Mouse (Mus musculus) intestine, postnatal 0 days (tissue): Measurements from ENCODE around the gene Vmn1r188. TPM values are rescaled to one million over a fixed set of nuclear protein-coding genes. Genes with fewer than 3 reads are reported as not detected.

Experiments used
- ATAC-seq: fragments of 200-750 bp; cut with Nextera tagmentation; 2 replicates; pipeline ENCODE4 v1.8.0; 2017; ENCODE audit warnings: mild to moderate bottlenecking, moderate TSS enrichment, moderate library complexity
- H3K27ac ChIP-seq: fragments of 300-500 bp; sonication (generic); 2 replicates; pipeline ENCODE4 v1.5.1; 2014; ENCODE audit warnings: mild to moderate bottlenecking, low read depth, low read length, moderate library complexity
- H3K27me3 ChIP-seq: fragments of 300-500 bp; sonication (generic); replicated peaks from 2 replicates; pipeline ENCODE4 v1.6.1; 2014; ENCODE audit warnings: low read length, mixed read lengths; ENCODE audit not compliant: control insufficient read depth, insufficient read depth
- H3K36me3 ChIP-seq: fragments of 300-500 bp; sonication (generic); 2 replicates; pipeline ENCODE4 v1.6.1; 2014; ENCODE audit warnings: mild to moderate bottlenecking, moderate library complexity; ENCODE audit not compliant: control insufficient read depth, insufficient read depth
- H3K4me1 ChIP-seq: fragments of 300-500 bp; sonication (generic); replicated peaks from 2 replicates; pipeline ENCODE4 v1.6.1; 2014; ENCODE audit warnings: antibody characterized with exemption, low read length, mixed read lengths; ENCODE audit not compliant: control insufficient read depth, insufficient read depth
- H3K4me2 ChIP-seq: fragments of 300-500 bp; sonication (generic); replicated peaks from 2 replicates; pipeline ENCODE4 v1.6.1; 2014; ENCODE audit warnings: low read depth, mild to moderate bottlenecking, moderate library complexity
- H3K4me3 ChIP-seq: fragments of 300-500 bp; sonication (generic); 2 replicates; pipeline ENCODE4 v1.5.1; 2014; ENCODE audit warnings: low read depth, low read length
- H3K9ac ChIP-seq: fragments of 300-500 bp; sonication (generic); 2 replicates; pipeline ENCODE4 v1.6.1; 2014; ENCODE audit warnings: mild to moderate bottlenecking, low read depth, low read length
- H3K9me3 ChIP-seq: fragments of 300-500 bp; sonication (generic); 2 replicates; pipeline ENCODE4 v1.6.1; 2016; ENCODE audit warnings: mixed run types; ENCODE audit not compliant: control insufficient read depth
- CTCF ChIP-seq: sonication (generic); IDR thresholded peaks from 2 replicates; pipeline ENCODE4 v1.5.1; 2016; ENCODE audit warnings: low read depth, mild to moderate bottlenecking, control low read depth, antibody characterized with exemption, moderate library complexity
- WGBS: fragments of 180-500 bp; shearing (Covaris S2); extraction: QIAGEN DNeasy Blood & Tissue Kit; methylation state at CpG from one replicate; pipeline ENCODE4 v1.1.7; 2014; 5-methylcytosine and 5-hydroxymethylcytosine counted together
- polyA plus RNA-seq: library from polyadenylated mRNA; unstranded; fragments of >200 nt; fragmentation: Nextera tagmentation; extraction: Ambion mirVana; gene quantifications from 2 replicates; pipeline ENCODE4 v1.2.1, GENCODE M21; 2015

The Vmn1r188 gene
- polyA plus RNA-seq, 1 experiment from 2014 or later = not detected

GRCm38 (mm10) chr13:22043503-22044431, 40.5 kb upstream of the Vmn1r188 start:
- peak; percentile 7; the same call in 1 of the 2 replicates for ATAC-seq
- no peaks in the 10 kb centered on the region for H3K36me3 ChIP-seq
- no peaks in the 10 kb centered on the region for H3K9me3 ChIP-seq
- peak overlapping the region; percentile 70 for H3K4me2 ChIP-seq
- H3K4me1 ChIP-seq = 0 out of 2 replicates have a peak, but pooled peaks cover 5% of the 10 kb centered on the region
- WGBS = under 1% methylated on average over 10 of the region's 14 CpGs
- peak overlapping the region; percentile 37; the same call in 1 of the 2 replicates for H3K9ac ChIP-seq
- H3K27me3 ChIP-seq = no peaks in the 10 kb centered on the region
- H3K27ac ChIP-seq = peak overlapping the region; percentile 57; the same call in 1 of the 2 replicates
- TF ChIP-seq CTCF = peak; percentile 78
- peak overlapping the region; percentile 29 for H3K4me3 ChIP-seq

GRCm38 (mm10) chr13:22044432-22045155, 39.6 kb upstream of the Vmn1r188 start:
- Histone ChIP-seq H3K36me3 (no peaks in the 10 kb centered on the region), H3K4me2 (0 out of 2 replicates have a peak overlapping the region, but pooled peaks have one; percentile 70), H3K27me3 (no peaks in the 10 kb centered on the region), H3K9me3 (no peaks in the 10 kb centered on the region), H3K4me3 (no peak overlapping the region), H3K4me1 (0 out of 2 replicates have a peak, but pooled peaks cover 5% of the 10 kb centered on the region), H3K9ac (no peak overlapping the region), H3K27ac (no peak overlapping the region)
- no peak for ATAC-seq
- WGBS = 90% methylated on average over 6 of the region's 6 CpGs
- TF ChIP-seq CTCF = no peak

DNA sequence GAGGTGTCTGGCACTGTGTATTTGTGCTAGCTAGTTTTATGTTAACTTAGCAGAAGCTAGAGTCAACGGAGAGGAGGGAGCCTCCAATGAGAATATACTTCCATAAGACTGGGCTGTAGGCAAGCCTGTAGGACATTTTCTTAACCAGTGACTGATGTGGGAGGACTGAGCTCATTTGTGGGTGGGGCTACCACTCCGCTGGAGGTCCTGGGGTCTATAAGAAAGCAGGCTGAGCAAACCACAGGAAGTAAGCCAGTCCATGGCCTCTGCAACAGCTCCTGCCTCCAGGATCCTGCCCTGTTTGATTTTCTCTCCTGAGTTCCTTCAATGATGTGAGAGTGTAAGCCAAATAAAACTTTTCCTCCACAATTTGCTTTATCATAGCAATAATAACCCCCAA, 38.9 kb upstream of the Vmn1r188 start:
- H3K9me3 ChIP-seq = no peaks in the 10 kb centered on the region
- no peak for ATAC-seq
- no peak for TF ChIP-seq CTCF
- 67% methylated on average over 2 of the region's 2 CpGs for whole genome bisulfite sequencing
- H3K4me2 ChIP-seq = no peak overlapping the region
- no peaks in the 10 kb centered on the region for H3K27me3 ChIP-seq
- no peak overlapping the region for H3K4me3 ChIP-seq
- no peaks in the 10 kb centered on the region for H3K36me3 ChIP-seq
- 0 out of 2 replicates have a peak, but pooled peaks cover 4% of the 10 kb centered on the region for H3K4me1 ChIP-seq
- no peak overlapping the region for H3K9ac ChIP-seq
- no peak overlapping the region for H3K27ac ChIP-seq

- no peaks in the 10 kb centered on the region for H3K27me3 ChIP-seq
- WGBS = 88% methylated on average over 2 of the region's 2 CpGs
- ATAC-seq = no peak
- H3K4me2 ChIP-seq = no peak overlapping the region
- no peak overlapping the region for H3K4me3 ChIP-seq
- H3K9ac ChIP-seq = no peak overlapping the region
- no peaks in the 10 kb centered on the region for H3K4me1 ChIP-seq
- H3K36me3 ChIP-seq = no peaks in the 10 kb centered on the region
- no peak for TF ChIP-seq CTCF
- H3K9me3 ChIP-seq = no peaks in the 10 kb centered on the region
- H3K27ac ChIP-seq = no peak overlapping the region
Measured at GRCm38 (mm10) chr13:22049041-22049440, 35.2 kb upstream of the Vmn1r188 start.

DNA sequence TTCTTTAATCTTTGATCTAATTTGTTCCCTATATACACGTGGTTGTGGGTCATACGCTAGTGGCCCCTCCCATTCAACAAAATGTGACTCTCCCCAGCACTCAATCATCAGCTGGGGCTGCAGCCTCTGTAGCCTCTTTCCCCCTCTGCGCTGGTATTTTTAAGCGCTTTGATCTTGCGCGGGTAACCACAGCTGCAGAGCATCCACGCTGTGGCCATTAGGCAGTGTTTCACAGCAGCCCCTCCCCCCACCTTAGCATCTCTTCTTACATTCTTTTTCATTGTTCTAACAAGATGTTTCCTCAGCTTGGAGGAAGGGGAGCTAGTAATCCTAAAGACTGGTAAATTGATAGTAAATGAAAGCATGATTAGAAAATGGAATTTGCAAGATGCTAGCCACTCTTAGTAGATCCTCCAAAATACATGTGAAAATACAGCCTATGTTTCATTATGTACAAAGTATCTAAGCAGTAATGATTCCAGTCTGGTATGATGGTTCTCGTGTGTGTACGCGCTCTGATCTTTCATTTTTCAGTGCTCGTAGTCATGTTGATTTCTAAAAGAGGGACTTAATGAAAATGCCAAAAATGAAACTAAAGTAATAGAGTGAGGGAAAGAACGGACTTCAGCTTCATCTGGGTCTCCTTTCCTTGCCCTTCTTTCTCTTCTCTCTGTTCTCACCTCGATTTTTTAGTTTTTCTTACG, 34.4 kb upstream of the Vmn1r188 start:
- Histone ChIP-seq H3K9me3 (no peaks in the 10 kb centered on the region), H3K4me2 (peak overlapping the region; percentile 67), H3K4me1 (no peaks in the 10 kb centered on the region), H3K27ac (peak overlapping the region; percentile 68), H3K4me3 (peak overlapping the region; percentile 53), H3K27me3 (no peaks in the 10 kb centered on the region), H3K36me3 (no peaks in the 10 kb centered on the region), H3K9ac (no peak overlapping the region; the same call in 1 of the 2 replicates)
- no peak for ATAC-seq
- WGBS = 1% methylated on average over 14 of the region's 14 CpGs
- no peak for TF ChIP-seq CTCF
